Mouse (Mus musculus) lung, adult 2 months (tissue): ENCODE results near the gene Gm36079. TPM values are rescaled to one million over a fixed set of nuclear protein-coding genes. Genes with fewer than 3 reads are reported as not detected.

Source experiments
- polyA plus RNA-seq: library from polyadenylated mRNA; depleted of rRNA; stranded (reverse); fragments of >200 nt; gene quantifications from 2 replicates; pipeline ENCODE4 v1.2.3, GENCODE M21; 2012; rRNA removed

Gene Gm36079
- polyA plus RNA-seq, 1 experiment: not detected

Other genes with a start within 250 kb of the Gm36079 start
- 6.5 and 11.2 TPM in 2 replicates for gene Zfp131, start 236.1 kb downstream of the Gm36079 start, polyA plus RNA-seq
- gene AF067063, start 196.8 kb downstream of the Gm36079 start, polyA plus RNA-seq: not detected in 2 replicates
- gene D13Ertd608e, start 191.0 kb downstream of the Gm36079 start, polyA plus RNA-seq: 0.34 TPM in 1 of 2 replicates, not detected in the other
- gene Tcstv1, start 132.2 kb downstream of the Gm36079 start, polyA plus RNA-seq: not detected in 2 replicates
- not detected in 2 replicates for gene Gm21761, start 97.7 kb downstream of the Gm36079 start, polyA plus RNA-seq
- not detected in 2 replicates for gene B020031M17Rik, start 76.2 kb downstream of the Gm36079 start, polyA plus RNA-seq
- 1.7 and 2.8 TPM in 2 replicates for gene Gm21188, start 25.2 kb upstream of the Gm36079 start, polyA plus RNA-seq
- not detected in 2 replicates for gene Gm20767, start 113.2 kb upstream of the Gm36079 start, polyA plus RNA-seq
- gene Gm21818, start 145.4 kb upstream of the Gm36079 start, polyA plus RNA-seq: not detected in 2 replicates
- 0.28 and 0.46 TPM in 2 replicates for gene Gm21762, start 188.9 kb upstream of the Gm36079 start, polyA plus RNA-seq
- gene Gm21731, start 212.1 kb upstream of the Gm36079 start, polyA plus RNA-seq: not detected in 2 replicates
- gene AF067061, start 236.1 kb upstream of the Gm36079 start, polyA plus RNA-seq: not detected in 2 replicates